Mouse (Mus musculus): ENCODE measurements around the gene Hist2h2bb. TPM values are rescaled to one million over a fixed set of nuclear protein-coding genes. Genes with fewer than 3 reads are reported as not detected.
"Not testable (repeated sequence)": the region's sequence is repeated elsewhere in the genome, so short reads cannot be mapped to it uniquely, and the experiment has no call there.

Gene Hist2h2bb
- polyA plus RNA-seq, 1 experiment = 16.1 TPM

DNA sequence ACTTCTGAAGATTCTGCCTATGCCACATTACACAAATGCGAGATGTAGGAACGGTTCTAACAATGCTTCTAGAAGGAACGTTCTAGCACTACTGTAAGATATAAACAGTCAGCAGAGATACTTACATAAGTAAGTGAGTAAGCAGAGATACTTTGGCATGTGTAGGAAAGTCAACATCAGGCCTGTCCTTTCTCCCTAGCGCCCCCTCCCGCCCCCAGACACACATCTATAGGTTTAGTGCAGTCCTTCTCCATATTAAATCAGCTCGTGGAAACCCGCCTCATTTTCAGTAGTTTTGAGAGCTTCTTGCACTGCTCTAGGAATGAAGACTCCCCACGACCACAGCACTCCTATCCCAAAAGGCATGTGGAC lies 7.9 kb downstream of the Hist2h2bb start:
- H3K27ac ChIP-seq (ENCODE audit: insufficient read depth, low read length) = no peak overlapping the region; the same call in 1 of the 2 replicates
- H3K4me1 ChIP-seq (ENCODE audit: control insufficient read depth, insufficient read depth, low read length) = no peaks in the 10 kb centered on the region
- TF ChIP-seq POLR2A (IDR thresholded peaks at IDR 0.05; ENCODE audit: low read depth, low read length) (no peak), CTCF (IDR thresholded peaks at IDR 0.05; ENCODE audit: borderline replicate concordance, insufficient read depth, low read length) (no peak)
- peak overlapping the region; percentile 52 for H3K4me3 ChIP-seq (ENCODE audit: insufficient read depth, low read length)

DNA sequence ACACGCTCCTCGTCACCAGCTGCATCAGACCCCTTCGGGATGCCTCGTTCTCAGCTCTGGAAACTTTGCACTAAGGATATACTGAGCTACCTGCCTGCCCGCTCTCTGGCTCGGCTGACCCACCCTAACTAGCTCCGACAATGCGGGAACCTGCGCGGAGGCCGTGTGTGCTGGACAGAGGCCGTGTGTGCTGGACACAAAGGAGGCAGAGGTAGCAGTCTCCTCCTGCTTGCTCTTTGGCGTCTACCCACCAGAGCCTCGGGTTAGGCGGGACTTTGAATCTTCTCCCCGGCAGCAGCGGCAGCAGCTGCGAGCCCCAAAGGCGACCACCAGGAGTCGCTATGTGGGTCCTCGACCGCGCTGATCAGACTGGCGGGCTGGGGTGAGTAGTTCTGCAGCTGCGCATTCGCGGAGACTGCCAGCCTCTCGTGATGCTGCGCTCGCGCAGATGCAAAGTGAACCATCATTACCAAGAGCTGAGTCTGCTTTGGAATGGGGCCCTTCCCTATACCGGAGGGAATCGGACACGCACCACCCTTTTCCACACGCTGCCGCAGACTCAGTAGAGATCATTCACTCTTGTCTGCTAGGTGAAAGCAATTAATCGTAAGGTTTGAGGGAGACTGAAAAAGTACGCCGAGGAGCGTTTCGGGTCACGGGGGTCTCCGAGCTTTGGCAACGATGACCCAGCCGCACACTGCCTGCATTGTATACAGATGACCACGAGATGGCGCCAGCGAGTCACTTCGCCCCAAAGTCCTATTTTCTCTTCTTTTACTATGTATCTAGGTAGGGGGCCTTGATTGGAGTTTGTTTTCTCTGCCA lies 8.5 kb downstream of the Hist2h2bb start:
- peak; percentile 89 for TF ChIP-seq CTCF (IDR thresholded peaks at IDR 0.05; ENCODE audit: borderline replicate concordance, insufficient read depth, low read length)
- peak; percentile 87 for TF ChIP-seq POLR2A (IDR thresholded peaks at IDR 0.05; ENCODE audit: low read depth, low read length)
- Histone ChIP-seq H3K4me3 (ENCODE audit: insufficient read depth, low read length) (peak overlapping the region; percentile 52), H3K4me1 (ENCODE audit: control insufficient read depth, insufficient read depth, low read length) (no peaks in the 10 kb centered on the region), H3K27ac (ENCODE audit: insufficient read depth, low read length) (peak overlapping the region; percentile 34)

DNA sequence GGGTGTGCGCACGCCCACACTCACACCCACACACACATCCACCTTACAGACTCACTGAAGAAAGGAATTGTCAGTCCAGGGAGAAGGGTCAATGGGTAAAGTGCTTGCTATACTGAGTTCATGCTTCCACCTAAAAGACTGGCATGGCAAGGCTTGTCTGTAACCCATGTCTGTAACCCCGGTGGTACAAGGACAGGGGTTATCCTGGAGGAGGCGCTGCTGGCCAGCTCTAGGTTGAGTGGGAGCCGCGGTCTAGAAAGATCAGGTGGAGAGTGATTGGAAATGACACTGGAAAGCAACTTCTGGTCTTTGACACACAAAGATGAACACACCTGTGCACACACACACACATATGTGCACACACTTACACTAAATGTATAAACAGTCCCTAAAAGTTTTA lies 11.1 kb downstream of the Hist2h2bb start:
- H3K4me3 ChIP-seq (ENCODE audit: insufficient read depth, low read length) = no peak overlapping the region
- H3K27ac ChIP-seq (ENCODE audit: insufficient read depth, low read length) = no peak overlapping the region
- no peaks in the 10 kb centered on the region for H3K4me1 ChIP-seq (ENCODE audit: control insufficient read depth, insufficient read depth, low read length)
- TF ChIP-seq POLR2A (IDR thresholded peaks at IDR 0.05; ENCODE audit: low read depth, low read length) = no peak
- no peak for TF ChIP-seq CTCF (IDR thresholded peaks at IDR 0.05; ENCODE audit: borderline replicate concordance, insufficient read depth, low read length)

DNA sequence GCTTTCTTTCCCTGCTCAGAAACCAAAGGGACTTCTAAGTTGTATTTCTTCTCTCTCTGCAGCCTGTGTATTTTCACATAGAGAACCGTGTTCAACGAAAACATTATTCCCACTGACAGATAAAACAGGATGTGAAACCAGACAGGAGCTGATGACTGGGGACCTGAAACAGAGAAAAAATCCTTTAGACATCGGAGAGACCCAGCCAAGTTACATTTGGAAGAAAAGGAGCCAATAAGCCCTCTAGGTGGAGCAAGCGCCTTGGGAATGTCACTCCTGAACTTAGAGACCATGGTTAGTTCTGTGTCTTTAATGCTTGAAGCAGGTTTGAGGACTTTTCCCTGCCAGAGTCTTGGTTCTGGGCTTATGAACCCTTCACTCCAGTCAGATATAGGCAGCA lies 14.9 kb downstream of the Hist2h2bb start:
- H3K4me1 ChIP-seq (ENCODE audit: control insufficient read depth, insufficient read depth, low read length) = no peaks in the 10 kb centered on the region
- no peak overlapping the region for H3K4me3 ChIP-seq (ENCODE audit: insufficient read depth, low read length)
- TF ChIP-seq POLR2A (IDR thresholded peaks at IDR 0.05; ENCODE audit: low read depth, low read length) = no peak
- TF ChIP-seq CTCF (IDR thresholded peaks at IDR 0.05; ENCODE audit: borderline replicate concordance, insufficient read depth, low read length) = no peak
- no peak overlapping the region for H3K27ac ChIP-seq (ENCODE audit: insufficient read depth, low read length)

DNA sequence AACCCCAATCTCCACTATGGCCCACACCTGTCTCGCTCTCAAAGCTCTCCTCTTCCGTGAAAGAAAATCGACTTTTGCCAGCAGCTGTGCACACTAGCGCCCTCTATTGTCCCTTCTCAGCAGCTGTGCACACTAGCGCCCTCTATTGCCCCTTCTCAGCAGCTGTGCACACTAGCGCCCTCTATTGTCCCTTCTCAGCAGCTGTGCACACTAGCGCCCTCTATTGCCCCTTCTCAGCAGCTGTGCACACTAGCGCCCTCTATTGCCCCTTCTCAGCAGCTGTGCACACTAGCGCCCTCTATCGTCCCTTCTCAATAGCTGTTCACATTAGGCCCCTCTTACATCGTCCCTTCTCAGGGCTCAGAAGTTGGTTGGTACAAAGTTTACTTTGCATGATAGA lies 17.8 kb downstream of the Hist2h2bb start:
- not testable (repeated sequence) for H3K4me1 ChIP-seq (ENCODE audit: control insufficient read depth, insufficient read depth, low read length); H3K4me3 ChIP-seq (ENCODE audit: insufficient read depth, low read length); H3K27ac ChIP-seq (ENCODE audit: insufficient read depth, low read length)
- TF ChIP-seq CTCF (IDR thresholded peaks at IDR 0.05; ENCODE audit: borderline replicate concordance, insufficient read depth, low read length) = peak; percentile 59

DNA sequence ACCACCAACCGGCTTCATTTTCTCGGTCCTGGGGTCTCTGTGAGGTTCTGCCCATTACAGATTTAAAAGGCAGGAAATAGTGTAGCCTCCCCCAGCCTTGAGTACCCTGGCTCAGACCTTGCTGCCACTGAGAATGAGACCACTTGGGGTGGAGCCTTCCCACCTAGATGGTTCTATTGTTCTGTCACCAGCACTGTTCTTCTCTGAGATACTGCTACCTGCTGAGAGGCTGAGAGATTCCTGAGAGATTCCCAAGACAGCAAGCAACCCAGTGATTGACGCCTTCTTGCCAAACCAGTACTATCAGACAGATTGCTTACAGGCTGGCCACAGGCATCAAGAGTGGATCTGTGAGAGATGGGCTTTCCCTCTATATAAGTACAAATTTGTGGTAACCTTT lies 19.6 kb downstream of the Hist2h2bb start:
- Histone ChIP-seq H3K4me1 (ENCODE audit: control insufficient read depth, insufficient read depth, low read length) (no peaks in the 10 kb centered on the region), H3K4me3 (ENCODE audit: insufficient read depth, low read length) (no peak overlapping the region), H3K27ac (ENCODE audit: insufficient read depth, low read length) (no peak overlapping the region)
- TF ChIP-seq CTCF (IDR thresholded peaks at IDR 0.05; ENCODE audit: borderline replicate concordance, insufficient read depth, low read length) (no peak), POLR2A (IDR thresholded peaks at IDR 0.05; ENCODE audit: low read depth, low read length) (no peak)

DNA sequence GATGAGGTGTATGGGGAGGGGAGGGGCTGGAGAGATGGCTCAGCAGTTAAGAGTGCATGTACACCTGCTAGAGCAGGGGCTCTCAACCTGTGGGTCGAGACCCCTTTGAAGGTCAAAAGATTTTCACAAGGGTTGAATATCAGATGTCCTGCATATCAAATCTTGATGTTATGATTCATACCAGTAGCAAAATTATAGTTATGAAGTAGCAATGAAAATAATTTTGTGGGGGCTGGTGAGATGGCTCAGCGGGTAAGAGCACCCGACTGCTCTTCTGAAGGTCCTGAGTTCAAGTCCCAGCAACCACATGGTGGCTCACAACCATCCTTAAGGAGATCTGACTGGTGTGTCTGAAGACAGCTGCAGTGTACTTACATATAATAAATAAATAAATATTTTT lies 21.2 kb downstream of the Hist2h2bb start:
- not testable (repeated sequence) for H3K4me3 ChIP-seq (ENCODE audit: insufficient read depth, low read length); H3K27ac ChIP-seq (ENCODE audit: insufficient read depth, low read length); H3K4me1 ChIP-seq (ENCODE audit: control insufficient read depth, insufficient read depth, low read length)

DNA sequence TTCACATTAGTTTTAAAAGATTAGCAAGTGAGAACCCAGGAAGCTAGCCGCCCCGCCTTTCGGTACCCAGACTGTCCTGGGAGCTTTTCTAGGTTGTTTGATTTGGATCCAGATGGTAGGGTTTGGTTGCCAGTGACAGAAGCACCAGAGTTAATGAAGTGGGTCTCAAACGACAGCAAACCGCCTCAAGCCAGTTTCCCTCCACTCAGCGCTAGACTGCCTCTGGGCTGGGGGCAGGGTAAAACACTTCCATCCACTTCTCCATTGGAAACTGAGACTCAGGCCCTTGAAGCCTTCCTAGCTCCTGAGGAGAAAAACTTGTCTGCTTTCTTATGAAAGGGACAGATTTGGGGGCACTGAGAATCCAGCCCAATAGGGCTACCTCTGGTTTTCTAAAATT lies 23.1 kb downstream of the Hist2h2bb start:
- TF ChIP-seq POLR2A (IDR thresholded peaks at IDR 0.05; ENCODE audit: low read depth, low read length) = no peak
- Histone ChIP-seq H3K4me3 (ENCODE audit: insufficient read depth, low read length) (no peak overlapping the region), H3K27ac (ENCODE audit: insufficient read depth, low read length) (no peak overlapping the region), H3K4me1 (ENCODE audit: control insufficient read depth, insufficient read depth, low read length) (no peaks in the 10 kb centered on the region)

DNA sequence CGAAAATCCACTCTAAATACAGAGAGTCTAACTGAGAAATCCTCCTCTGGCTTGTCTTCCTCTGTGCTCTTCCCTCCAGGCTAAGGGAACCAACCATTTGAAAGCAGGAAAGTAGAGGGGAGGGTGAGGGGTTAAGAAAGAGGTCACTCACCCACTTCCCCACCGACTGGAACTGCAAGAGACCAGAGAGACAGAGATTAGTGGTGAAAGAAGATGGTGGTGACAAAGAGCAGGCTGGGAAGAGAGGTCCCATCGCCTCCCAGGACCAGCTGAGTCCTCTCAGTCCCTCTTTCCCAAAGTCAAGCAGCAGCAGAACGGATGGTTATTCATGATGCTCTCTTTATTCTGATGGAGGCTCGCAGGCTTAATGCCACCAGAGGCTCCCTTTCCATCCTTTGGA lies 23.8 kb downstream of the Hist2h2bb start:
- H3K27ac ChIP-seq (ENCODE audit: insufficient read depth, low read length) = no peak overlapping the region
- H3K4me1 ChIP-seq (ENCODE audit: control insufficient read depth, insufficient read depth, low read length) = no peaks in the 10 kb centered on the region
- no peak overlapping the region for H3K4me3 ChIP-seq (ENCODE audit: insufficient read depth, low read length)
- no peak for TF ChIP-seq CTCF (IDR thresholded peaks at IDR 0.05; ENCODE audit: borderline replicate concordance, insufficient read depth, low read length)

DNA sequence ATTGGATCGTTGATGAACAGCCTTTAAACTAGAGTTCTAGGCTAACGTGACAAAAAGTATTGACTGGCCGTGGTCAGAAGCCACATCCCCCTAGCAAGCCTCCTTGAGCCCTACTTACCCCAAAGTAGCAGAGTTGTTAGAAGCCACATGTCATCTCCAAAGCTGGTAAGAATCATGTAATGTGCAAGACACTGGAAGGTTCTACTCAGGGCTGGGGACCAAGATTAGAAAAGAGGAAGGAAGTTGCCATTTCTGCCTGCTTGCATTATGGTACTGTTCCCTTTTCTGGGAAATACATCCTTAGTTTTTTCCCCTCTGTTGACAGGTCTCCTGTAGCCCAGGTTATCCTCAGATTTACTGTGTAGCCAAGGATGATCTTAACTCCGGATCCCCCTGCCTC lies 24.2 kb downstream of the Hist2h2bb start, which contains the start of gene Fcgr1:
Gene Fcgr1 (minus strand): TSS at position 183 of the 400 bp plus-strand sequence.
- Histone ChIP-seq H3K27ac (ENCODE audit: insufficient read depth, low read length) (no peak within 1 kb of the TSS), H3K4me1 (ENCODE audit: control insufficient read depth, insufficient read depth, low read length) (no peaks in the 10 kb centered on the region), H3K4me3 (ENCODE audit: insufficient read depth, low read length) (no peak within 1 kb of the TSS)
- TF ChIP-seq CTCF (IDR thresholded peaks at IDR 0.05; ENCODE audit: borderline replicate concordance, insufficient read depth, low read length) (no peak), POLR2A (IDR thresholded peaks at IDR 0.05; ENCODE audit: low read depth, low read length) (no peak)

DNA sequence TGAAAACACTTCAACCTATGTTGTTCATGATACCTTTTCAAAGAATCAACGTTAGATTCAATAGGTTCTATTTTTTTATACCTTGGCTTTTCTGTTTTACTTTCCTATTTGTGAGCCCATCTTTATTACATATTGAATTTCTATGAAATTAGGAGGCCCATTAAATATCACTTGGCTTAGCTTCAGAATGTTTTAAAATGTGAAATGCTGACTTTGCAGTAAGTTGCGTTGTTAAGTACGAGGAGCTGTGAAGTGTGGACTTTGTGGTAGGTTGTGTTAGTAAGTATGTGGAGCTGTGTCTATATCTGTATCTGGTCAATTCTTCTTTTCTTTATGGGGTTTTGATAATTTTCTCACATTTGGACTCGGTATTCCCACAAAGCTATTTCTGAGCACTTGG lies 28.8 kb downstream of the Hist2h2bb start:
- H3K4me1 ChIP-seq (ENCODE audit: control insufficient read depth, insufficient read depth, low read length) = no peaks in the 10 kb centered on the region
- no peak for TF ChIP-seq POLR2A (IDR thresholded peaks at IDR 0.05; ENCODE audit: low read depth, low read length)
- no peak for TF ChIP-seq CTCF (IDR thresholded peaks at IDR 0.05; ENCODE audit: borderline replicate concordance, insufficient read depth, low read length)
- H3K4me3 ChIP-seq (ENCODE audit: insufficient read depth, low read length) = no peak overlapping the region
- H3K27ac ChIP-seq (ENCODE audit: insufficient read depth, low read length) = no peak overlapping the region
